Mouse (Mus musculus): ENCODE measurements at regions not wholly inside any gene's neighbourhood (a gene's known extent, or its start where the extent isn't known, plus 50 kb on each side); places are given as distances from the start of the nearest gene placed in this dataset.
"Not testable (repeated sequence)": the region's sequence is repeated elsewhere in the genome, so short reads cannot be mapped to it uniquely, and the experiment has no call there.

DNA sequence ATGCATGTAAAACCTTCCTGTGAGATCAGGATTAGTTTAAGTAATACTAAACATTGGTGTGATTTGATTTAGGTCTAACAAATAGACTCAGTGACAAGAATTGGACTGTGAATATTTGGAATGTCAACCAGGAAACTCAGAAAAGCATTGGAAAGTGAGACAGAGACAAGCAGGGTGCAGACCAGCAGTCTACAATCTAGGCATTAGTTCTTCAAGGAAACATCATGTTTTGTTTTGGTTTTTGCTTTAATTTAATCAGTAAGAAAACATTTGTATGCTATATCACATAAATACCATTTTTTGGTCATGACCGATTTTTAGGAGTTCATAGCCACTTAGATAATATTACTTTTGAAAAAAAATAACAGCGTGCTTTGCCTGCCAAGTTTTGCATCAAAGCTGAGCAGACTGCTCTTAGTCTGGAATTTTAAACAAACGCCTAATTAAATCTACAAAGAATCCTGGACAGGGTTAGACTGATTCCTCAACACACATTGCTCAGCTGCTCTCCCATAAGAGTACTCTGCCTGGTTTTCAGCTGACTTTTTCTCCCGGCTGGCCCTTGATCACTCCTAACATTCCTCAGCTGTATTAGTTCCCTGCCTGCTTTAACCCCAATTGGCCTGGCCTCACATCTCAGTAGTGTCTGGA is 396.5 kb upstream of the Kcnh7 start:
- H3K4me3 ChIP-seq: no peak overlapping the region
- whole genome bisulfite sequencing: 33% methylated on average over 4 of the region's 4 CpGs
- H3K9ac ChIP-seq: no peak overlapping the region
- peaks cover 4% of the 10 kb centered on the region; the same call in 1 of the 2 replicates for H3K4me1 ChIP-seq
- no peaks in the 10 kb centered on the region for H3K9me3 ChIP-seq
- H3K36me3 ChIP-seq: no peaks in the 10 kb centered on the region
- H3K27me3 ChIP-seq: no peaks in the 10 kb centered on the region
- ATAC-seq (ENCODE audit: insufficient number of reproducible peaks, insufficient read depth, low FRiP score, low TSS enrichment, low read depth): no peak
- no peak overlapping the region for H3K27ac ChIP-seq
- H3K4me2 ChIP-seq: no peak overlapping the region

DNA sequence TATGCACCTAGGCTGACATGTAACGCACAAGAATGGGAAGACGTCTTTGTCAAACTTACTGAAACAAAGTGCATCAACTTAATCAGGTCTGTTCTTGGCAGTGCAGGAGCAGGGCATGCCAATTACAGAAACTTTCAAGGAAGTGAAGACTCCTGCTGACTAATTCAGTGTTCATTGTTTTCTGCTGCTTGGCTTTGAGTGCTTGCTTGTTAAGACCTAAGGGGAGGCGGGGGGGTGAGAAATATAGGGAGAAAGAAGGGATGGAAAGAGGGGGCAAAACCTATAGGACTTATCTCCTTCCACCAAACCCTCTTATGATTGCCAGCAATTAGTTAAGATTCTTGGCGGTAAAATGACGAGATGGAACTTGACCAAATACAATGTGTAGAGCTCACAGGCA is 391.1 kb upstream of the Kcnh7 start:
- WGBS: 55% methylated on average over 5 of the region's 5 CpGs
- no peak for ATAC-seq (ENCODE audit: insufficient number of reproducible peaks, insufficient read depth, low FRiP score, low TSS enrichment, low read depth)

DNA sequence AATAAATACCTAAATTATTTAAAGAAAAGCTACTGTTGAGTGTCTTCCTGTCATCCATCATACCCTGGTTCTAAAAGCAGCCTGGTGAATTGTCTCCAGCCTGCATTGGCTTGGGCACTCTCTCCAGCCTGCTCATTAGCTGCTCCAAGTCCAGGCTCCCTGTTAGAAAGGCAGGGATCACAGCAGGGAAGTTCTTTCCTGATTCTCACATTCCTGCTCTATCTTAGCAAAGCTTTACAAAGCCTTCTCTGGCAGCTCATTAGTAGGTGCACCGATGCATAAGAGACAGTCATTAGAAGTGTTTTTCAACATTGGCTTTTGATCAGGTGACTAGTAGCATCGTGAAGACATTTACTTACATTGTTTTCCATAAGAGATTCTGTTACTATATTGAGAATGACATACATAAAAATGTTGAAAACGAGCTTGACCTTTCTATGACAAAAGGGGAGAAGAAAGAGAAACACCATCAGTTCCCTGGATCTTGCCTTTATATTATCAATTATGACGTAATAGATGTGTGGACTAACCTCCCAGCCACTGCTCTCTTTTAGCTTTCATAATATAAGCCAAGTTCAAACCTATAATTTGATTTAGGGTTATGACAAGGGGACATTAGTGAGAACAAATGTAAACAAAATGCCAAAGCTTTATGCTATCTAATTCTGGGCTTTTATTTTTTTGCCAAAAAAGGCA is 390.1 kb upstream of the Kcnh7 start:
- Histone ChIP-seq H3K27me3 (no peaks in the 10 kb centered on the region), H3K36me3 (no peaks in the 10 kb centered on the region), H3K4me1 (no peaks in the 10 kb centered on the region; the same call in 1 of the 2 replicates), H3K4me2 (no peak overlapping the region), H3K4me3 (no peak overlapping the region), H3K9ac (no peak overlapping the region), H3K27ac (no peak overlapping the region), H3K9me3 (no peaks in the 10 kb centered on the region)
- no peak for ATAC-seq (ENCODE audit: insufficient number of reproducible peaks, insufficient read depth, low FRiP score, low TSS enrichment, low read depth)
- 25% methylated on average over 4 of the region's 4 CpGs for WGBS

More for the DNA sequence above, 391.1 kb upstream of the Kcnh7 start:
- no peaks in the 10 kb centered on the region for H3K36me3 ChIP-seq
- H3K4me1 ChIP-seq: no peaks in the 10 kb centered on the region; the same call in 1 of the 2 replicates
- H3K4me3 ChIP-seq: no peak overlapping the region
- H3K9me3 ChIP-seq: no peaks in the 10 kb centered on the region
- H3K27me3 ChIP-seq: no peaks in the 10 kb centered on the region
- H3K4me2 ChIP-seq: no peak overlapping the region
- H3K27ac ChIP-seq: no peak overlapping the region
- H3K9ac ChIP-seq: no peak overlapping the region

DNA sequence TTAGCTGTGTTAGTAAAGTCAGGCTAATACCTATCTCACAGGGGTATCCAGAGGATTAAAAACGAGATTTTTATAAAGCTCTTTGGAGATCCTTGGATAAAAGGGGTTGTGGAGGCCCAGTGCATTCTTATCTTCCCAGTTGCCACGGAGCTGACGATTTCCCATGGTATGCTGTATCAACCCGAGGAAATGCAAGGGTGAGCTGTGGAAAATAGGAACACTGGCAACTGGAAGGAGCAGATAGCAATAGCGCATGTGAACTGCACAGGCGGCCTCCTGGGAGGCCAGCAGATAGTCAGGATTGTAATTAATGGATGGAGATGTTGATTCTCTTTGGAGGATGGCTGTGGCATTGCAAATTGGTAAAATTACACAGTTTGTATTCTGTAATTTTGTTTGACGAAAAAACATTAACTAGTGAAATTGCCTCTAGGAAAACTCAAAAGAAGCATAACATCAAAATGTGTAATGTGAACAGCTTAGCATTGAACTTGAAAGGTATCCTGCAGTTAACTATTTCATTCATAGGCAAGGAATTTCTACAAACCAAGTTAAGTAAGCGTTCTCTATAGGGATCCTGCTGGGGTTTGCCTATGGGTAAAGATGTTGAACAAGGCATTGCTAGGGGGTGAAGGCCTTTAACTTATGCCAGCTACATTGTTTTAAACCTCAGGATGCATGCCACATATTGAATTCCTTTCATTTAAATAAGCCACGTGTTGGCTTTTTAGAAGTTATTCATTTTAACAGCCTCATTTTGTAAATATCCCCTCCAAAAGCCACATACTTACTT is 389.1 kb upstream of the Kcnh7 start:
- WGBS: 34% methylated on average over 9 of the region's 9 CpGs
- no peak overlapping the region for H3K4me3 ChIP-seq
- H3K4me2 ChIP-seq: no peak overlapping the region
- no peaks in the 10 kb centered on the region for H3K9me3 ChIP-seq
- no peaks in the 10 kb centered on the region; the same call in 1 of the 2 replicates for H3K4me1 ChIP-seq
- H3K27ac ChIP-seq: no peak overlapping the region
- H3K36me3 ChIP-seq: no peaks in the 10 kb centered on the region
- no peaks in the 10 kb centered on the region for H3K27me3 ChIP-seq
- H3K9ac ChIP-seq: no peak overlapping the region
- no peak for ATAC-seq (ENCODE audit: insufficient number of reproducible peaks, insufficient read depth, low FRiP score, low TSS enrichment, low read depth)

DNA sequence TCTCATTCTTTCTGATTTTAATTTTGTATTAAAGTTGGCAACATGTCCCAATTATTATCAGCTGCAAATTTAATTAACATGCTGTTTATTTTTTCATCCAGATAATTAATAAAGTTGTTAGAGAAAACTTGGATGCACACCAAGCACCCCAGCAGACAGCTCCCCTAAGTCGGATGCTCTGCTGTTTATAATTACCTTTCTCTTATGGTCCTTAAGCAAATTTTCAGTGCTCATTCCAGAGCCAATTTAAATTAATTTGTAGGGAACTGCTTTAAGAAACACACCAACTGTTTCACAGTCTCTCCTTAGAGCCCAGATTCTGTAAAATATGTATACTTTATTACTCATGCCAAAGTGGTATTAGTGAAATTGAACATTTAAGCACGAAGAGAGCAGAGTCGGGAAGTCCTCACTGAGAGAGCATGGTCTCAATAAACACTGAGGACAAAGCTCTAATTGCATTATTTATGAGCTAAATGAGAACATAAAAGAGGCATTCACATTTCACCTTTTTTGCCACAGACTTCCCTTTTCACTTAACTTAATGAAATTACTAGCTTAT is 372.9 kb upstream of the Kcnh7 start:
- H3K4me3 ChIP-seq: no peak overlapping the region
- H3K4me2 ChIP-seq: no peak overlapping the region
- H3K36me3 ChIP-seq: no peaks in the 10 kb centered on the region
- no peak for ATAC-seq (ENCODE audit: insufficient number of reproducible peaks, insufficient read depth, low FRiP score, low TSS enrichment, low read depth)
- H3K27ac ChIP-seq: no peak overlapping the region
- H3K4me1 ChIP-seq: no peaks in the 10 kb centered on the region
- 59% methylated on average over 3 of the region's 3 CpGs for WGBS
- no peak overlapping the region for H3K9ac ChIP-seq
- H3K9me3 ChIP-seq: peaks cover 3% of the 10 kb centered on the region; the same call in 1 of the 2 replicates
- no peaks in the 10 kb centered on the region for H3K27me3 ChIP-seq

DNA sequence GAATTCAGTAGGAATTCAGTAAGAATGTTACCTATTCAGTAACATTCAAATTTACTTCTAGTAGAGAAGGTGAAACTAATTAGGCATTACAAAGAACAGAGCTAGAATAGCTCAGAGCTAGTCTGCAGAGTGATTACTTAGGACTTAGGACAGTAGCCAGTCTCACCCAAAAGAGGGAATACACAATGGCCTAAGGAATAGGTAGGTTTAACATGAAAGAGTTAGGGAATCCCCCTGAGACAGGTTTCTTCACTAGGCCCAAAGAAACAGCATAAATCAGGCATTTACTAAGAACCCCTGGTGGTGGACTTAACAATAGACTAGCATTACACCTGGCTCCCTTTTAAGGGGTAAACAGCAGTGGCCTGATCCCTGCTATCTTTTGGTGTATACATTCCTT is 357.7 kb upstream of the Kcnh7 start:
- H3K4me1 ChIP-seq; H3K9me3 ChIP-seq; H3K36me3 ChIP-seq; H3K4me3 ChIP-seq; H3K27ac ChIP-seq; ATAC-seq (ENCODE audit: insufficient number of reproducible peaks, insufficient read depth, low FRiP score, low TSS enrichment, low read depth); H3K4me2 ChIP-seq; H3K9ac ChIP-seq; H3K27me3 ChIP-seq: not testable (repeated sequence)

DNA sequence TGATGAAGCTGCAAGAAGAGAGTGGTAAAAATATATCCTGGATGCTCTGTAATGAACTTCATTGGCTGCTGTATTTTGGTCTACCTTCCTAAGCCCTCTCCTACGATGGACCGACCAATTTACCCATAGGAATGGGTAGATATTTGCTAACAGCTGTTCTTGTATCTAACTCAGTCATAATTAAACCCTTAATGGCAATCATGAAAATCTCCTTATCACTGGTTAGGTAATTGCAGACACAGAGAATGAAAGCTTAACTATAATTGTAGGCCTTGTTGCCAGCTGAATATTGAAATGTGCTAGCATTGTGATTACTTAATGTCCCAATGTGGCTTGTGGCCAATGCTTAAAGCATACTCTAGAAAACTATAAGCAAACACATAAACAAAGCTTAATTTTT is 334.4 kb upstream of the Kcnh7 start:
- H3K27ac ChIP-seq: no peak overlapping the region
- H3K4me3 ChIP-seq: no peak overlapping the region
- H3K9ac ChIP-seq: no peak overlapping the region
- no peaks in the 10 kb centered on the region for H3K4me1 ChIP-seq
- no peaks in the 10 kb centered on the region for H3K9me3 ChIP-seq
- ATAC-seq (ENCODE audit: insufficient number of reproducible peaks, insufficient read depth, low FRiP score, low TSS enrichment, low read depth): no peak
- H3K36me3 ChIP-seq: no peaks in the 10 kb centered on the region
- no peaks in the 10 kb centered on the region for H3K27me3 ChIP-seq
- 79% methylated on average over 2 of the region's 2 CpGs for WGBS
- H3K4me2 ChIP-seq: no peak overlapping the region

DNA sequence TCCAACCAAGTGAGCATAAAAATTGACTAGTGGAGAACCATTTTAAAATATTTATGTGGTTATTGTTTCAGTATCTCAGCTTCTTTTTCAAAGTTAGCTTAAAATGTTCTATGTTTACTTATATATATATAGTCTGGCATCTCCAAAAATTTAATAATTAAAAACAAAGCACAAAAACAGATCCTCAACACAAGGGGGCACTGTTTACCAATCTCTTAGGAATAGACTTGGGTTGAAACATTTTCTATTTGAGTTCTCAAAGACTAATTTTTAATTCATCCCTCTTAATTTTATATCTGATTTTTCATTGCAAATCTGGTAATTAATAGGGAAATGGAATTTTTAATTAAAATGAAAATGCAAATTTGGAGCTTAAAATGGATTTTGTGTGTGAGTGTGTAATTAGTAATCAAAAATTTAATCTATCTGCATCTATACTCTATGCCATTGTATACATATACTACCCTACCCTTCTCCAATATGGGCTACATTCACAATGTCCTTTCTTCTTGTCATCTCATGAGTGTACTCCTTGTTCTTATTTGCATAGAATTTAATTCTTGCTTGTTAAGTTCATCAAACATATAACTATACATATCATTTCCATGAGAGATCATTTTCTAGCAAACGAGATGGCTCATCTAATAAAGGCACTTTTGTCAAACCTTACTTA is 329.6 kb upstream of the Kcnh7 start:
- ATAC-seq (ENCODE audit: insufficient number of reproducible peaks, insufficient read depth, low FRiP score, low TSS enrichment, low read depth): no peak
- Histone ChIP-seq H3K9me3 (no peaks in the 10 kb centered on the region), H3K4me2 (no peak overlapping the region), H3K4me3 (no peak overlapping the region), H3K27ac (no peak overlapping the region), H3K9ac (no peak overlapping the region), H3K4me1 (no peaks in the 10 kb centered on the region), H3K36me3 (no peaks in the 10 kb centered on the region), H3K27me3 (no peaks in the 10 kb centered on the region)
- 81% methylated on average over 1 of the region's 1 CpGs for WGBS

DNA sequence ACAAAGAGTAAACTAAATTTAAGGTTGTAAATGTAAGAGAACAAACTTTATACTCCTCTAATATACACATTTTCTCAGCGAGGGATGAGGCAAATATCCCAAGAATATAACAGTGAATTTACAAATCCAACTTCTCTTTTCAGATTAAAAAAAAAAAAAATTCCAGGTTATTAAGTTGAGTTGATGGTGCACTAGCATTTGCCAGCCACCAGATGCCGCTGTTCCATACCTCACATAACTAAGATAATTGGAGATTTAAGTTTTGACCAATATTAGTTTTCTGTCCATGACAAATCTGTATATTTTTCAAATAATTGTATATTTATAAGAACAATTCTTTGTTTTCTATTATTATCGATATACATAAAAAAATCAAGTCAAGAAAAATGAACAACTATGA is 319.9 kb upstream of the Kcnh7 start:
- Histone ChIP-seq H3K4me3 (no peak overlapping the region), H3K4me1 (no peaks in the 10 kb centered on the region), H3K9me3 (no peaks in the 10 kb centered on the region), H3K36me3 (no peaks in the 10 kb centered on the region), H3K9ac (no peak overlapping the region), H3K4me2 (no peak overlapping the region), H3K27me3 (no peaks in the 10 kb centered on the region), H3K27ac (no peak overlapping the region)
- WGBS: 11% methylated on average over 3 of the region's 3 CpGs
- ATAC-seq (ENCODE audit: insufficient number of reproducible peaks, insufficient read depth, low FRiP score, low TSS enrichment, low read depth): no peak

DNA sequence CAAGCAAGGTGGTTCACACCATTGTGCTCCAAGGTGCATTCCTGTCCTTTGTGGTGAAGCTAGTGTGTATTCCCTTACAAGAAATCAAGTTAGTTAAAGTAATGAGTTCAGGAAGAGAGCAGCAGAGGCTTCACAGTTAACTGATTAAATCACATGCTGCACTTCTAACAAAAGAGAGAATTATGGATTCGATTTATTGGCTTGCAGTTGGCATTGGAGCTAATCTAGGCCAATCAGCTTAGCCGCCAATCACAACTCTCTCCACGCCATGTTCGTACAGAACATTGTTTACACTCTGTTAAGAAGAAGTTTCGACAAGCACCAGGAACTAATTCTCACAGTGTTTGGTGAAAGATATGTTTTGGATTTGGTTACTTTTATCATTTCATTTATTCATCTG is 292.3 kb upstream of the Kcnh7 start:
- no peak for ATAC-seq (ENCODE audit: insufficient number of reproducible peaks, insufficient read depth, low FRiP score, low TSS enrichment, low read depth)
- Histone ChIP-seq H3K4me1 (no peaks in the 10 kb centered on the region), H3K27me3 (no peaks in the 10 kb centered on the region), H3K27ac (no peak overlapping the region), H3K9me3 (no peaks in the 10 kb centered on the region), H3K4me2 (no peak overlapping the region), H3K36me3 (no peaks in the 10 kb centered on the region), H3K9ac (no peak overlapping the region), H3K4me3 (no peak overlapping the region)
- WGBS: 37% methylated on average over 5 of the region's 5 CpGs

DNA sequence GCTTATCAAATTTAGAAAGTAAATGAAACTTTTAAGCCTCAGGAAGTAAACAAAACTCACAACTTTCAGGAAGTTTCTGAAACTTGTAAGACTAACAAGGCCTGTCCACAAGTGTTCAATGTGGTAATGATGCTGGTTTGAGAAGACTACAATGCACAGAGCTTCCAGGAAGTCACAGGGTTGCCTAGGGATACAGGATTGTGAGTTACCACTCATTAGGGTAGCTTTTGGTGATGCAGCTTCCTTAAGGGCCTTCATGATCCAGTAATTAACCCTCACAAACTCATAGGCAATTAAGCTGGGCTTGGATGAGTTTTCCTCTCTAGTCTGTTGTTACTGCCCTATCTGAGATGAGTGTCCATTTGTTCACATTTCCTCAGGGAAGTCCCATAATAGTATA is 291.2 kb upstream of the Kcnh7 start:
- H3K4me1 ChIP-seq: no peaks in the 10 kb centered on the region
- H3K4me3 ChIP-seq: no peak overlapping the region
- H3K27ac ChIP-seq: no peak overlapping the region
- H3K36me3 ChIP-seq: no peaks in the 10 kb centered on the region
- H3K9me3 ChIP-seq: no peaks in the 10 kb centered on the region
- no peak for ATAC-seq (ENCODE audit: insufficient number of reproducible peaks, insufficient read depth, low FRiP score, low TSS enrichment, low read depth)
- H3K27me3 ChIP-seq: no peaks in the 10 kb centered on the region
- no peak overlapping the region for H3K4me2 ChIP-seq
- H3K9ac ChIP-seq: no peak overlapping the region
